Mouse (Mus musculus) monocyte, adult 2 months (primary cell): ENCODE data around the gene Uba2.
"Not testable (repeated sequence)": the region's sequence is repeated elsewhere in the genome, so short reads cannot be mapped to it uniquely, and the experiment has no call there.

Experiments
- DNase-seq, 2 experiments: peaks; one replicate each; pipeline ENCODE4 v3.0.0; 2022; ENCODE audit warnings: low spot score in 2 of 2, low read depth in 1 of 2

Uba2 gene

DNA sequence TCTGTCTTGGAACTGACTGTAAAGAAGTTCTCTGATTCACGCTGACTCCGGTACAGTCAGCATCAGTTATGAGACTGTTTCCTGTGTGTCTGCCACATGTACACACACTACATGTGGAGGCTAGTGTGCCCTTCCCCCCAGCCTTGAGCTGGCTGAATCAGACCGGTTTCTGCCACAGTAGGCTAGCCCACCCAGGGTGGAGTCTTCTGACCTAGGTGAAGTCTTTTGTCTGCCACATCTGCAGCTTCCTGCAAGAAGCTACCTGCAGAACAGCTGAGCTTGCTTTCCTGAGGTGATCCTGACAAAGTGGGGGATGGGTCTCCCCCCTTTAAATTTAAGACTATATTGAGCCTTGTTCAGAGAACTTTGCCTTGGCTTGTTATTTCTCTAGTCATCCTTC is at the start of gene Uba2:
Uba2 (minus strand) TSS at position 146 of the 400 bp plus-strand sequence.
- DNase-seq = no peak

DNA sequence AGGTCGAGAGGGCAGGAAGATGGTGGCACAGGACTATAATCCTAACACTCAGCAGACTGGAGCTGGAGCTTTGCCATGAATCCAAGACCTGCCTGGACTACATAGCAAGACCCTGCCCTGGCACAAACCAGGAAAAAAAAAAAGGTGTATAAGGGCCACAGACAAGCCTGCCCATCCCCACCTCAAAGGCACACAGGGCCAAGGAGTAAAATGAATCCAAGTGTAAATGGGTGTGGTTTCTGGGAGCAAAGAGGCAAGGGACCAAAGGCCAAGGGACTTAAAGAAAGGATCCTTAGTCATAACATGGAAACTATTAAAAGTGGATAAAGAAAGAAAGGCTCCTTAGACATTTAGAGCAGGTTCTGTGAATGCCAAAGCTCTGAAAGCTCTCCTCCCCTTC is 49.1 kb upstream of the Uba2 start:
- DNase-seq = no peak

- no peak for DNase-seq
Observed at GRCm38 (mm10) chr7:34216474-34216873, 47.1 kb upstream of the Uba2 start.

- no peak for DNase-seq
Observed at GRCm38 (mm10) chr7:34215481-34215880, 46.1 kb upstream of the Uba2 start.

DNA sequence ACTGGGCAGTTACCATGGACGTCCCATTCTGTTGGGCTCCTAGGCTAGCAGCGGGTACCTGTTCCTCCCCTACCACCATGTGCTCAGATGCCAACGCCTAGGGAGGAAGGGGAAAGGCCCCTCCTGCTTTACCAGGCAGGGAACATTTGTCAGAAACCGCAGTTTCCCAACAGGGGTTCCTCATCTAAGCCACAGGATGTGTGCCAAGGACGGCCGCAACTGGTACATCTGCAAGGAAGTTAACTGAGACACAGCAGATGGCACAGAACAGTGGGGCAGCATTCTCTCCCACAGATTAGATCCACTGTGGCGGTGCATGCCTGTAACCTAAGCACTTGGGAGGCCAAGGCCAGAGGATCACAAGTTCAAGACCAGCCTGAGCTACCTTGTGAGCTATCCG is 45.2 kb upstream of the Uba2 start:
- peak; percentile 35 to 54 for DNase-seq

DNA sequence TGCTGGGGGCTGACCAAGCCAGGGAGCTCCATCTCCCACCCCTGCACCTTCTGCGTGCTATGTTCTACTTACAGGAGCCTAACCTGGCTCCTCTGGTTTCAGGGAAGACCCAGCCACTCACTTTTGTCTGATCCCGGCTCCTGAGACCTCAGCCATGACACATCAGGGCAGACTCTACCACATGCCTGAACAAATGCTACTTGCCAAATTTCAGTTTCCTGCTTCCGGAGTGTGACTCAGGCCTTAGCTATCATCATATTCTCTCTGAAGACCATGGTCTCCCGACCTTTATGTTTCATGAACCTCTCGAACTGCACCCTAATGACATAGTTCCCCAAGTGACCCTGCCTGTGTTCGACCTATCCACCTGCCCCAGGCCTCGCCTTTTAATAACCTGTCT is 43.9 kb upstream of the Uba2 start:
- DNase-seq = no peak

- DNase-seq = no peak
Observed at GRCm38 (mm10) chr7:34208027-34208745, 38.8 kb upstream of the Uba2 start.

- no peak for DNase-seq
Observed at GRCm38 (mm10) chr7:34206331-34206730, 36.9 kb upstream of the Uba2 start.

DNA sequence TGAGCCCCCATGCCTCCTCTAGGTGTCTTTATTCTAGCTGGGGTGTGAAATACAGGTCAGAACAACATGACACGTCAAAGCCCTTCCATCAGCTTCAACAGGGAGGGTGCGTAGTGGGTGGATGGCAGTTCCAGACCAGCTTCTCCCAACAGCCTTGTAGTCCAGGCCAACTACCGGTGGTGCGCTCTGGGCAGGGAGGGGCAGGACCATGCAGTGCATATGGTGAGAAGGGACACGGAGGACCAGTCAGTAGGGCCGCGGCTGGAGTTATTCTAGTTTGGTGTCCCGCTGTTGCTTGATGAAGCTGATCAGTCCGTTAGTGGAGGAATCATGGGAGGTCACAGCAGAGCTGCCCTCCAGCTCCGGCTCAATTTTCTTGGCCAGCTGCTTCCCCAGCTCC is 32.7 kb upstream of the Uba2 start:
- not testable (repeated sequence) for DNase-seq

DNA sequence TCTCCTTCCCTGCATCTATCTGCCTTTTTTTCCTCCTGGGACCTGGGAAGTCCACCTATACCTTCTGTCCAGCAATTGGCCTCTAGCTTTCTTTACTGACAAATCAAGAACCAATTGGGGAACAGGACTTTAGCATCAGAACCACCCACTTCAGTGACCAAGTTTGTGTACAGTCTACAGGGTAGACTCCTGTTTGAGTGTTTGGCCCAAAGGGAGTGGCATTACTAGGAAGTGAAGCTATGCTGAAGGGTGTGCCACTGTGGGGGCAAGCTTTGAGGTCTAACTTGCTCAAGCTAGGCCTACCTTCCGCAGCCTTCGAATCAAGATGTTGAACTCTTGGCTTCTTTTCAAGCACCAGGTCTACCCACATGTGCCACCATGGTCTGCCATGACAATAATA is 31.4 kb upstream of the Uba2 start:
- DNase-seq = no peak

DNA sequence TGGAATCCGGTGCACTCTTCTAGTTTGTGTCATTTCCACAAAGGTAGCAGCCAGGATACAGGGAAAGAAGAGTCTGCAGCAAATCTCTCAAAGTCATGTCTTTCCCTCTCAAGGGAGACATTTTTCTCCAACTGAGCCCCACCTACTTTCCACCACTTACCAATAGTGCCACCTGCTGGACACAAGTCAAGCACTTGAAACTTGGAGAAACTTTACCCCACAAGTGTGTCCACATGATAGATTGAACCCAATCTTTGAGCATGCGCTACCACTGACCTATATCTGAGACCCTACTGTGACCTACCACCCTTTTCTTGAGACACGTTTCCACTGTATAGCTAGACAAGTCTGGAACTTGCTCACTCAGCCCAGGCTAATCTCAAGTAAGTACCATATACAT is 28.9 kb upstream of the Uba2 start:
- DNase-seq = peak in 1 of 2 experiments; percentile 18

GRCm38 (mm10) chr7:34196132-34197128 is 27.0 kb upstream of the Uba2 start, which contains the start of gene Pdcd2l:
TSS of gene Pdcd2l (minus strand) at chr7:34196661.
- peak; percentile 64 to 86 for DNase-seq

DNA sequence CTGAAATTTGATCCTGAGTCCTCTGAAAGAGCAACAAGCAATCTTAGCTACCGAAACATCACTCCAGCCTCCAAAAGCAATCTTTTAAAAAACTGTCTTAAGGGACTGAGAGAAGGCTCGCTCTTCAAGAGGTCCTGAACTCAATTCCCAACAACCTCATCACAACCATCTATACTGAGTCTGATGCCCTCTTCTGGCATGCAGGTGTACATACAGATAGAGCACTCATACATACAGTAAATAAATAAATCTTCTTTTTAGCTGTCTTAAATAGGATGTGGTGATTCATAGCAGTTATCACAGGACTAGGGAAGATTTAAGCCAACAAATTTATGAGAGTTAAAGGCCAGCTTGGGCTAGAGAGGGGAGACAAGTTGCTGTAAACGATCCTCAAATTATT is 26.2 kb upstream of the Uba2 start:
- DNase-seq = no peak

- peak; percentile 50 to 59 for DNase-seq
Observed at GRCm38 (mm10) chr7:34192825-34193224, 23.4 kb upstream of the Uba2 start.

DNA sequence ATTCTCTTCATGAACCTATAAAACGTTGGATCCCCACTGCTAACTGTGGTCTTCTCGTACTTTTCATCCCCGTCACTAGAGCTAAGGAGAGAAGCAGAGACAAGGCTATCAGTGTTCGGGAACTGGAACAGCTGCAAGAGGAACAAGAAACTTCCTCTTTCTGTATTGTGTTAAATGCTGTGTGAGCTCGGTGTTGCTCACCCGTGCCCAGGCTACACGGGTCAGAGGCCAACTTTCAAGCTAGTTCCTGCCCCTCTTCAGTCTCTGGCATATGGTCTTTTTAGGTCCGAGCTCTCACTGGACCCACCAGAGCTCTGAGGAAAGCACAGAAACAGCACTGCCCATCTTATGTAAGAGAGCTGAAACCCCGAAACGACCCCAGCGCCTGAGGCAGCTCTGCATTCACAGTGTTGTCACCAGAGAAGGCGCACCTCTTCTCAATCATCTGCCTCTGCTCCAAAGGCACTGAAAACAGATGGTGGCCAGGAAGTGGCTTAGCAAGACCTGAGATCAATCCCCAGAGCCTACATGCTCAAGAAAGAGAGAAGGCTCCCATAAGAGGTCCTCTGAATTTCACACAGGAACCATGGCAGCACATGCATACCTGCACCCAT is 20.1 kb upstream of the Uba2 start:
- peak in 1 of 2 experiments; percentile 41 for DNase-seq

GRCm38 (mm10) chr7:34183794-34184193 is 14.4 kb upstream of the Uba2 start:
- DNase-seq = no peak

DNA sequence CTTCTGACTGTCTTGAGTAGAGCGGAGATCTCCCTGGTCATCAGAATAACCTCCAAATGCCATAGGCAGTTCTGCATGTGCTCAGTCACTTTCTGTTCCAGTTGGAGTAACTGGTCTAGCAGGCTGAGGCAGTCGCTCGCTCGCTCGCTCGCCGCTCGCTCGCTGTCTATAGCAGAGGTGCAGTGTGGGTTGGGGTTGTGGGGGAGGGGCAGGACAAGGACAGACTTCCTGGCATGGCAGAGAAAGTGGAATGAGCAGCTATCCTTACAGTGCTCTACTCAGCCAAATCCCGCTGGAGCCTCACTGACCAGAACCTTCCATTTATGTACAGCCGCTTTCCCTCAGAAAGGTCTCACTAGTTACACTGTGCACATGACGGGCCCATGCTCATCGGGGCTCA is 14.0 kb upstream of the Uba2 start:
- DNase-seq = no peak

GRCm38 (mm10) chr7:34176241-34176640 is 6.8 kb upstream of the Uba2 start:
- DNase-seq = peak in 1 of 2 experiments; percentile 26

GRCm38 (mm10) chr7:34172251-34172650 is 2.9 kb upstream of the Uba2 start:
- no peak for DNase-seq

GRCm38 (mm10) chr7:34168470-34169251 is 738 bp downstream of the Uba2 start:
- DNase-seq = peak; percentile 64 to 79
